Mouse (Mus musculus) thymus, postnatal 0 days (tissue): ENCODE data around the gene Tle4. TPM values are rescaled to one million over a fixed set of nuclear protein-coding genes. Genes with fewer than 3 reads are reported as not detected.

Experiments
- DNase-seq: peaks from one replicate; pipeline ENCODE4 v3.0.0-alpha.2; 2015; ENCODE audit warnings: low spot score
- polyA plus RNA-seq: library from polyadenylated mRNA; unstranded; fragments of >200 nt; fragmentation: Nextera tagmentation; extraction: Ambion mirVana; gene quantifications from 2 replicates; pipeline ENCODE4 v1.2.1, GENCODE M21; 2015

The Tle4 gene
- polyA plus RNA-seq, 1 experiment from 2014 or later: 11.8 TPM

DNA sequence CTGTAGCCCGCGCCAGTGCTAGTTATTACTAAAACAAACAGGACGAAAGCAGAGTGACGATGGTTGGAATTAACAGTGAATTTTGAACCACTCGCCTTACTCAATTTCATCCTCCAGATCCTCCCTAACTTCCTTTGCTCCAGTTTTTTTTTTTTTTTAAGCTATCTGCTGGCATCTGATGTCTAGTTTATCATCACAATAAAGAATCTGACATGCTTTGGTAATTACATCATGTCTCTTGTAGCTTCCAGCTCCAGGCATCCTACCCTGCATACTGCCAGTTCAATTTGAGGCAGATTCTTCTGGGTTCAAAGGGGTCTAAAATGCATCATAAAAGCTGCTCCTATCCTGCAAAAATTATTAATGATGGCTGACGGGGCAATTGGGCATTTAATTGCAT lies 181.9 kb downstream of the Tle4 start:
- no peak for DNase-seq

DNA sequence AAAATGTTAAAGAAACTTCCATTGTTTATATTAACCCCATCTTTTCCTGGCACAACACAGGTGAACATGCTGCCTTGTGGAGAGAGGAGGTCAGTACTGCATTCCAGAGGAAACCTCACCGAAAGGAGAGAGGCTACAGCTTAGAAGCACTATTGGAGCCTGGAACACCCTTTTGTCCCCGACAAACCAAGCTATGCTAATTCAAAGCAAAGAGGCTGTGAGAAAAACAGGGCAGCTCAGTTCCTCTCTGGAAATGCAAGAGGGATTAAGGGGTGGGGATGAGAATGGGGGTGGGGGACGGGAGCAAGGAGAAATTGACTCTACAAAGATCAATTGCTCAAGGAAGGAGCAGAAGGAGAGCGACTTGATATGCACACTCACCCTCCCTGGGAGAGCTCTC lies 182.9 kb downstream of the Tle4 start:
- no peak for DNase-seq

DNA sequence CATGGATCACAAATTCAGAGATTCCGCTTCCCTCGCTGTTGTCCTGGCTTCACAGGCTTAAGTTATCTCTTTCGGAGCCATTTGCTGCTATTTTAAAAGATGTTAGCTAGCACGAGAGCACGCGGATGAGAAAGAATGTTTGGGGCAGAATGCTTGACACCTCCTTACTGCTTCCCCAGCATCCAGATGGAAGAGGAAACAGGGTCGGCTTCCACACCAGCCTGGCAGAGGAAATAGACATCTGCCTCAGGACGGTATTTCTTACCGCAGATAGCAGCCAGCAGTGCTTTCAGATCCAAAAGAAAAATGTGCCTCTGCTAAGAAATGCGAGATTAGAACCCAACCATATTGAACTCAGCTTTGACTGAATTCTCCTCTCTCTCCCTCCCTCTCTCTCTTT lies 191.2 kb downstream of the Tle4 start:
- no peak for DNase-seq
